In genomic region chr16:10501865-10502264, GRCm38 (mm10) we compare ENCODE assay signal across 9 mouse cellular contexts. TPM values are rescaled to one million over a fixed set of nuclear protein-coding genes. Genes with fewer than 3 reads are reported as not detected.
DNase-seq lines count a peak whose midpoint lies in the region; ATAC-seq and TF ChIP-seq lines count a peak whose summit lies in the region.
"Had no signal": no experiment of that assay in that cellular context is flagged by ENCODE, and none has a peak within 500 bp of the region (broad histone marks: within the 10 kb centered on the region; RNA-seq: fewer than 3 reads in every experiment).

No protein-coding gene starts in this region.

- H3K4me3 ChIP-seq in kidney, embryonic 14.5 days (ENCODE audit: low read length), result no peak overlapping the region
- no peak overlapping the region for H3K4me3 ChIP-seq in kidney, adult 2 months (ENCODE audit: insufficient read depth, low read depth, low read length)
- no peak overlapping the region for H3K4me3 ChIP-seq in forebrain, embryonic 12.5 days (replicated peaks)
- H3K4me3 ChIP-seq: limb, embryonic 15.5 days had no signal

- H3K9ac ChIP-seq in kidney, embryonic 14.5 days (ENCODE audit: low read depth, low read length), result no peak overlapping the region
- no peak overlapping the region for H3K9ac ChIP-seq in forebrain, embryonic 12.5 days
- H3K9ac ChIP-seq: limb, embryonic 15.5 days had no signal

- H3K9me3 ChIP-seq in kidney, embryonic 14.5 days (ENCODE audit: control insufficient read depth, low read length), result no peaks in the 10 kb centered on the region
- no peaks in the 10 kb centered on the region for H3K9me3 ChIP-seq in forebrain, embryonic 12.5 days
- H3K9me3 ChIP-seq: limb, embryonic 15.5 days had no signal

- H3K27me3 ChIP-seq in kidney, embryonic 14.5 days (ENCODE audit: control insufficient read depth, insufficient read depth, low read length), result no peaks in the 10 kb centered on the region
- no peaks in the 10 kb centered on the region for H3K27me3 ChIP-seq in kidney, adult 2 months (replicated peaks; ENCODE audit: control insufficient read depth, insufficient read depth, low read length)
- H3K27me3 ChIP-seq in forebrain, embryonic 12.5 days, result peaks cover 7% of the 10 kb centered on the region; the same call in 1 of the 2 replicates

- peak; percentile 61; the same call in 1 of the 2 replicates for ATAC-seq in kidney, embryonic 14.5 days (ENCODE audit: low FRiP score, low TSS enrichment)
- peak; percentile 83 for ATAC-seq in megakaryocyte progenitor cell, adult 5-6 weeks (replicated peaks; ENCODE audit: poor library complexity)
- no peak for ATAC-seq in erythroid progenitor cell, adult 5-6 weeks (replicated peaks; ENCODE audit: low FRiP score, poor library complexity, severe bottlenecking)
- no peak for ATAC-seq in forebrain, embryonic 12.5 days (ENCODE audit: low FRiP score)

- no peaks in the 10 kb centered on the region for H3K4me1 ChIP-seq in kidney, embryonic 14.5 days (ENCODE audit: control insufficient read depth, insufficient read depth, low read length)
- H3K4me1 ChIP-seq in kidney, adult 2 months (ENCODE audit: control insufficient read depth, insufficient read depth, low read length), result peaks cover 6% of the 10 kb centered on the region; the same call in 1 of the 2 replicates
- no peaks in the 10 kb centered on the region for H3K4me1 ChIP-seq in forebrain, embryonic 12.5 days
- H3K4me1 ChIP-seq: limb, embryonic 15.5 days had no signal

- no peak overlapping the region for H3K4me2 ChIP-seq in kidney, embryonic 14.5 days (replicated peaks; ENCODE audit: low read depth, low read length)
- no peak overlapping the region for H3K4me2 ChIP-seq in forebrain, embryonic 12.5 days
- H3K4me2 ChIP-seq: limb, embryonic 15.5 days had no signal

- TF ChIP-seq POLR2A in kidney, adult 2 months (IDR thresholded peaks at IDR 0.05; ENCODE audit: low read depth, low read length), result no peak

- DNase-seq in kidney, adult 2 months, result no peak
- DNase-seq in adipocyte (ENCODE audit: low spot score), result peak; percentile 26
- peak; percentile 84 for DNase-seq in forelimb bud, embryonic 11.5 days (ENCODE audit: low read depth, low spot score)
- DNase-seq in layer of hippocampus, adult 9-10 months (ENCODE audit: low spot score), result no peak

- WGBS in kidney, embryonic 14.5 days, result 15% methylated on average over 8 of the region's 8 CpGs
- 14% methylated on average over 8 of the region's 8 CpGs for WGBS in kidney, adult 2 months
- WGBS in forebrain, embryonic 12.5 days, result 15% methylated on average over 8 of the region's 8 CpGs

- no peak for TF ChIP-seq CTCF in kidney, adult 2 months (conservative IDR thresholded peaks at IDR 0.05; ENCODE audit: insufficient read depth, insufficient read length, low read depth, low read length)

- H3K27ac ChIP-seq in kidney, embryonic 14.5 days (ENCODE audit: low read depth, low read length), result no peak overlapping the region
- no peak overlapping the region for H3K27ac ChIP-seq in kidney, adult 2 months (ENCODE audit: insufficient read depth, low read depth, low read length)
- no peak overlapping the region for H3K27ac ChIP-seq in forebrain, embryonic 12.5 days
- H3K27ac ChIP-seq: limb, embryonic 15.5 days had no signal

- H3K36me3 ChIP-seq in kidney, embryonic 14.5 days (ENCODE audit: control insufficient read depth, insufficient read depth, low read length), result no peaks in the 10 kb centered on the region
- H3K36me3 ChIP-seq in kidney, adult 2 months (ENCODE audit: control insufficient read depth, insufficient read depth, low read length), result no peaks in the 10 kb centered on the region
- no peaks in the 10 kb centered on the region for H3K36me3 ChIP-seq in forebrain, embryonic 12.5 days (replicated peaks)
- H3K36me3 ChIP-seq: limb, embryonic 15.5 days had no signal

RNA-seq across cellular contexts. Expression of gene Ciita, which starts 22.0 kb away (rescaled TPM):
- polyA plus RNA-seq in kidney, embryonic 14.5 days (2014; fragmentation: Nextera tagmentation; extraction: Ambion mirVana), result 0.31 and 1.4 TPM in 2 replicates
- polyA plus RNA-seq in kidney, adult 2 months (2012; rRNA removed), result 2.8 and 5.3 TPM in 2 replicates
- 0.20 and 0.54 TPM in 2 replicates for total RNA-seq in megakaryocyte progenitor cell, adult 5-6 weeks (2015)
- total RNA-seq in megakaryocyte progenitor cell, adult 5-6 weeks (2017), result 0.14 and 1.1 TPM in 2 replicates
- 0.36 and 0.84 TPM in 2 replicates for total RNA-seq in erythroid progenitor cell, adult 5-6 weeks (2015; ENCODE audit: low replicate concordance)
- 0.26 and 0.30 TPM in 2 replicates for total RNA-seq in erythroid progenitor cell, adult 5-6 weeks (2017; ENCODE audit: low replicate concordance)
- polyA plus RNA-seq in forebrain, embryonic 12.5 days (2016; fragmentation: Nextera tagmentation; extraction: Ambion mirVana), result 0.32 and 0.42 TPM in 2 replicates

RNA-seq across cellular contexts. Expression of gene Dexi, which starts 41.0 kb away (rescaled TPM):
- 27.4 and 32.5 TPM in 2 replicates for polyA plus RNA-seq in kidney, embryonic 14.5 days (2014; fragmentation: Nextera tagmentation; extraction: Ambion mirVana)
- polyA plus RNA-seq in kidney, adult 2 months (2012; rRNA removed), result 40.0 and 41.0 TPM in 2 replicates
- total RNA-seq in megakaryocyte progenitor cell, adult 5-6 weeks (2015), result 5.7 and 7.3 TPM in 2 replicates
- total RNA-seq in megakaryocyte progenitor cell, adult 5-6 weeks (2017), result 3.3 and 6.0 TPM in 2 replicates
- 2.2 and 5.4 TPM in 2 replicates for total RNA-seq in erythroid progenitor cell, adult 5-6 weeks (2015; ENCODE audit: low replicate concordance)
- total RNA-seq in erythroid progenitor cell, adult 5-6 weeks (2017; ENCODE audit: low replicate concordance), result 1.8 TPM in 1 of 2 replicates, not detected in the other
- polyA plus RNA-seq in forebrain, embryonic 12.5 days (2016; fragmentation: Nextera tagmentation; extraction: Ambion mirVana), result 20.4 and 22.6 TPM in 2 replicates

RNA-seq across cellular contexts. Expression of gene Clec16a, which starts 43.3 kb away (rescaled TPM):
- polyA plus RNA-seq in kidney, embryonic 14.5 days (2014; fragmentation: Nextera tagmentation; extraction: Ambion mirVana), result 38.4 and 46.3 TPM in 2 replicates
- 15.7 and 16.8 TPM in 2 replicates for polyA plus RNA-seq in kidney, adult 2 months (2012; rRNA removed)
- 10.8 and 11.5 TPM in 2 replicates for total RNA-seq in megakaryocyte progenitor cell, adult 5-6 weeks (2015)
- total RNA-seq in megakaryocyte progenitor cell, adult 5-6 weeks (2017), result 12.6 and 14.6 TPM in 2 replicates
- total RNA-seq in erythroid progenitor cell, adult 5-6 weeks (2015; ENCODE audit: low replicate concordance), result 6.7 and 8.6 TPM in 2 replicates
- total RNA-seq in erythroid progenitor cell, adult 5-6 weeks (2017; ENCODE audit: low replicate concordance), result 4.0 and 5.4 TPM in 2 replicates
- polyA plus RNA-seq in forebrain, embryonic 12.5 days (2016; fragmentation: Nextera tagmentation; extraction: Ambion mirVana), result 51.0 and 53.9 TPM in 2 replicates

RNA-seq across cellular contexts. Expression of gene Tvp23a, which starts 54.7 kb away (rescaled TPM):
- polyA plus RNA-seq in kidney, embryonic 14.5 days (2014; fragmentation: Nextera tagmentation; extraction: Ambion mirVana), result 9.5 and 15.7 TPM in 2 replicates
- polyA plus RNA-seq in kidney, adult 2 months (2012; rRNA removed), result 0.75 and 0.84 TPM in 2 replicates
- total RNA-seq in megakaryocyte progenitor cell, adult 5-6 weeks (2015), result not detected in 2 replicates
- 0.03 TPM in 1 of 2 replicates, not detected in the other for total RNA-seq in megakaryocyte progenitor cell, adult 5-6 weeks (2017)
- not detected in 2 replicates for total RNA-seq in erythroid progenitor cell, adult 5-6 weeks (2015; ENCODE audit: low replicate concordance)
- total RNA-seq in erythroid progenitor cell, adult 5-6 weeks (2017; ENCODE audit: low replicate concordance), result not detected in 2 replicates
- polyA plus RNA-seq in forebrain, embryonic 12.5 days (2016; fragmentation: Nextera tagmentation; extraction: Ambion mirVana), result 35.0 and 36.8 TPM in 2 replicates

Comparison
In these comparisons a context has a peak if more than half of its experiments do, and no peak if none do; other contexts are left out.
1. ATAC-seq: peak in kidney, embryonic 14.5 days (single experiment) and megakaryocyte progenitor cell, adult 5-6 weeks (single experiment); none in erythroid progenitor cell, adult 5-6 weeks (single experiment) and forebrain, embryonic 12.5 days (single experiment).
2. DNase-seq: peak in adipocyte (single experiment) and forelimb bud, embryonic 11.5 days (single experiment); none in kidney, adult 2 months (single experiment) and layer of hippocampus, adult 9-10 months (single experiment).